Mouse (Mus musculus) lung, postnatal 0 days (tissue): ENCODE measurements around the gene Hnrnpul2.
A peak's percentile ranks its signal among the peaks of the same experiment; 100 is the strongest.

Experiments used
- CTCF ChIP-seq: IDR thresholded peaks from 2 replicates; pipeline ENCODE4 v1.5.1; 2016; ENCODE audit warnings: antibody characterized with exemption, mild to moderate bottlenecking
- EP300 ChIP-seq: IDR thresholded peaks from 2 replicates; pipeline ENCODE4 v1.6.1; 2016; ENCODE audit warnings: antibody characterized with exemption, mild to moderate bottlenecking, control low read depth

- TF ChIP-seq EP300 (peak; percentile 77), CTCF (no peak)
Observed at GRCm38 (mm10) chr19:8802130-8802821, 17.5 kb upstream of the Hnrnpul2 start, which contains the start of gene Zbtb3.
